Mouse (Mus musculus) left cerebral cortex, postnatal 25 days (tissue): ENCODE results near the gene Rpl18. TPM values are rescaled to one million over a fixed set of nuclear protein-coding genes. Genes with fewer than 3 reads are reported as not detected.

ENCODE experiments used
- DNase-seq, 2 experiments: peaks; one replicate each; pipeline ENCODE4 v3.0.0; 2022; ENCODE audit warnings: low spot score in 2 of 2, mixed read lengths in 1 of 2
- intact Hi-C: fragments of 180-260 bp; cut with DNase I; formaldehyde crosslinking; loops from one replicate; pipeline ENCODE4 v1.15.1; 2025
- total RNA-seq, 2 experiments: library from RNA; stranded (reverse); gene quantifications; 2 replicates each; pipeline ENCODE4 v1.2.3; 2021

Rpl18 gene
- total RNA-seq, 2 experiments from 2014 or later: 315 to 323 TPM

GRCm38 (mm10) chr7:45710477-45711191 is 4.6 kb upstream of the Rpl18 start:
- DNase-seq: no peak
- intact Hi-C loops: no loop called here

- intact Hi-C loops: no loop called here
- DNase-seq: no peak
These were observed 3.8 kb upstream of the Rpl18 start for GRCm38 (mm10) chr7:45711316-45712021.

GRCm38 (mm10) chr7:45712022-45712757 is 3.1 kb upstream of the Rpl18 start:
- no peak for DNase-seq
- intact Hi-C loops: no loop called here

GRCm38 (mm10) chr7:45713396-45713795 is 1.9 kb upstream of the Rpl18 start:
- intact Hi-C loops: no loop called here
- DNase-seq: no peak

- no peak for DNase-seq
- intact Hi-C loops: no loop called here
These were observed 1.3 kb upstream of the Rpl18 start for GRCm38 (mm10) chr7:45713881-45714520.

- intact Hi-C loops: loop anchor here (5.0 kb wide), 1 partner anchor 88 kb away; no protein-coding TSS in a partner anchor
- DNase-seq: no peak
These were observed 597 bp upstream of the Rpl18 start for GRCm38 (mm10) chr7:45714630-45715089.

GRCm38 (mm10) chr7:45715741-45716459 is 643 bp downstream of the Rpl18 start:
- DNase-seq: no peak
- intact Hi-C loops: loop anchor here (5.0 kb wide), 1 partner anchor 86 kb away; no protein-coding TSS in a partner anchor

GRCm38 (mm10) chr7:45716460-45716857 is 1.2 kb downstream of the Rpl18 start:
- intact Hi-C loops: loop anchor here (5.0 kb wide), 1 partner anchor 86 kb away; no protein-coding TSS in a partner anchor
- DNase-seq: no peak

GRCm38 (mm10) chr7:45716952-45717917 is 2.0 kb downstream of the Rpl18 start:
- no peak for DNase-seq
- intact Hi-C loops: loop anchor here (5.0 kb wide), 1 partner anchor 85 kb away; no protein-coding TSS in a partner anchor

- intact Hi-C loops: loop anchor here (5.0 kb wide), 1 partner anchor 84 kb away; no protein-coding TSS in a partner anchor
These were observed 2.7 kb downstream of the Rpl18 start, which contains the start of gene Sphk2 for GRCm38 (mm10) chr7:45717918-45718297. Gene Sphk2, minus strand, starts transcription at chr7:45718002.

GRCm38 (mm10) chr7:45718331-45718730 is 3.1 kb downstream of the Rpl18 start:
- intact Hi-C loops: loop anchor here (5.0 kb wide), 1 partner anchor 84 kb away; no protein-coding TSS in a partner anchor
- DNase-seq: no peak

More at GRCm38 (mm10) chr7:45717918-45718297, 2.7 kb downstream of the Rpl18 start, which contains the start of gene Sphk2:
- DNase-seq: peak; percentile 99

GRCm38 (mm10) chr7:45719180-45719579 is 3.9 kb downstream of the Rpl18 start:
- DNase-seq: no peak
- intact Hi-C loops: loop anchor here (5.0 kb wide), 1 partner anchor 83 kb away; no protein-coding TSS in a partner anchor

GRCm38 (mm10) chr7:45719738-45720412 is 4.6 kb downstream of the Rpl18 start:
- no peak for DNase-seq
- intact Hi-C loops: loop anchor here (5.0 kb wide), 1 partner anchor 82 kb away; no protein-coding TSS in a partner anchor

- intact Hi-C loops: no loop called here
- no peak for DNase-seq
These were observed 5.4 kb downstream of the Rpl18 start, which contains the start of gene Fam83e for GRCm38 (mm10) chr7:45720413-45721233. Gene Fam83e, plus strand, starts transcription at chr7:45721212.

- intact Hi-C loops: no loop called here
- DNase-seq: no peak
These were observed 5.9 kb downstream of the Rpl18 start for GRCm38 (mm10) chr7:45721234-45721571.
